Mouse (Mus musculus): ENCODE measurements around the gene Icmt. TPM values are rescaled to one million over a fixed set of nuclear protein-coding genes. Genes with fewer than 3 reads are reported as not detected.
A peak's percentile ranks its signal among the peaks of the same experiment; 100 is the strongest.

Gene Icmt
- polyA plus RNA-seq, 1 experiment, result 19.7 TPM

GRCm38 (mm10) chr4:152285505-152285904 lies 11.5 kb upstream of the Icmt start:
- no peak overlapping the region for H3K4me3 ChIP-seq (ENCODE audit: insufficient read depth, low read length)

GRCm38 (mm10) chr4:152286183-152286582 lies 10.8 kb upstream of the Icmt start:
- H3K4me3 ChIP-seq (ENCODE audit: insufficient read depth, low read length), result no peak overlapping the region
- TF ChIP-seq CTCF (IDR thresholded peaks at IDR 0.05; ENCODE audit: low read depth, low read length) (no peak), POLR2A (IDR thresholded peaks at IDR 0.05; ENCODE audit: borderline replicate concordance, low read depth, low read length) (no peak)
- no peak overlapping the region for H3K27ac ChIP-seq (ENCODE audit: insufficient read depth, low read depth, low read length)
- H3K4me1 ChIP-seq (ENCODE audit: control insufficient read depth, insufficient read depth, low read length), result no peaks in the 10 kb centered on the region

More at GRCm38 (mm10) chr4:152285505-152285904, 11.5 kb upstream of the Icmt start:
- TF ChIP-seq POLR2A (IDR thresholded peaks at IDR 0.05; ENCODE audit: borderline replicate concordance, low read depth, low read length), result no peak
- peak; percentile 85 for TF ChIP-seq CTCF (IDR thresholded peaks at IDR 0.05; ENCODE audit: low read depth, low read length)
- H3K27ac ChIP-seq (ENCODE audit: insufficient read depth, low read depth, low read length), result no peak overlapping the region
- H3K4me1 ChIP-seq (ENCODE audit: control insufficient read depth, insufficient read depth, low read length), result no peaks in the 10 kb centered on the region

- TF ChIP-seq CTCF (IDR thresholded peaks at IDR 0.05; ENCODE audit: low read depth, low read length) (no peak), POLR2A (IDR thresholded peaks at IDR 0.05; ENCODE audit: borderline replicate concordance, low read depth, low read length) (no peak)
- H3K4me3 ChIP-seq (ENCODE audit: insufficient read depth, low read length), result no peak overlapping the region
- no peak overlapping the region for H3K27ac ChIP-seq (ENCODE audit: insufficient read depth, low read depth, low read length)
- no peaks in the 10 kb centered on the region for H3K4me1 ChIP-seq (ENCODE audit: control insufficient read depth, insufficient read depth, low read length)
Observed at GRCm38 (mm10) chr4:152286887-152287286, 10.1 kb upstream of the Icmt start.

GRCm38 (mm10) chr4:152287317-152288120 lies 9.5 kb upstream of the Icmt start:
- H3K4me1 ChIP-seq (ENCODE audit: control insufficient read depth, insufficient read depth, low read length), result no peaks in the 10 kb centered on the region
- no peak overlapping the region for H3K27ac ChIP-seq (ENCODE audit: insufficient read depth, low read depth, low read length)
- TF ChIP-seq POLR2A (IDR thresholded peaks at IDR 0.05; ENCODE audit: borderline replicate concordance, low read depth, low read length), result no peak
- no peak for TF ChIP-seq CTCF (IDR thresholded peaks at IDR 0.05; ENCODE audit: low read depth, low read length)
- no peak overlapping the region for H3K4me3 ChIP-seq (ENCODE audit: insufficient read depth, low read length)

GRCm38 (mm10) chr4:152288398-152288945 lies 8.6 kb upstream of the Icmt start:
- Histone ChIP-seq H3K4me1 (ENCODE audit: control insufficient read depth, insufficient read depth, low read length) (no peaks in the 10 kb centered on the region), H3K4me3 (ENCODE audit: insufficient read depth, low read length) (no peak overlapping the region), H3K27ac (ENCODE audit: insufficient read depth, low read depth, low read length) (no peak overlapping the region)
- no peak for TF ChIP-seq CTCF (IDR thresholded peaks at IDR 0.05; ENCODE audit: low read depth, low read length)
- TF ChIP-seq POLR2A (IDR thresholded peaks at IDR 0.05; ENCODE audit: borderline replicate concordance, low read depth, low read length), result no peak

GRCm38 (mm10) chr4:152290385-152290784 lies 6.6 kb upstream of the Icmt start:
- no peak for TF ChIP-seq POLR2A (IDR thresholded peaks at IDR 0.05; ENCODE audit: borderline replicate concordance, low read depth, low read length)
- TF ChIP-seq CTCF (IDR thresholded peaks at IDR 0.05; ENCODE audit: low read depth, low read length), result no peak
- peaks cover 4% of the 10 kb centered on the region; the same call in 1 of the 2 replicates for H3K4me1 ChIP-seq (ENCODE audit: control insufficient read depth, insufficient read depth, low read length)

GRCm38 (mm10) chr4:152290991-152291390 lies 6.0 kb upstream of the Icmt start:
- H3K27ac ChIP-seq (ENCODE audit: insufficient read depth, low read depth, low read length), result no peak overlapping the region
- H3K4me3 ChIP-seq (ENCODE audit: insufficient read depth, low read length), result no peak overlapping the region
- peaks cover 5% of the 10 kb centered on the region; the same call in 1 of the 2 replicates for H3K4me1 ChIP-seq (ENCODE audit: control insufficient read depth, insufficient read depth, low read length)
- TF ChIP-seq POLR2A (IDR thresholded peaks at IDR 0.05; ENCODE audit: borderline replicate concordance, low read depth, low read length) (no peak), CTCF (IDR thresholded peaks at IDR 0.05; ENCODE audit: low read depth, low read length) (no peak)

More at GRCm38 (mm10) chr4:152290385-152290784, 6.6 kb upstream of the Icmt start:
- Histone ChIP-seq H3K27ac (ENCODE audit: insufficient read depth, low read depth, low read length) (no peak overlapping the region), H3K4me3 (ENCODE audit: insufficient read depth, low read length) (no peak overlapping the region)

- no peak for TF ChIP-seq POLR2A (IDR thresholded peaks at IDR 0.05; ENCODE audit: borderline replicate concordance, low read depth, low read length)
- no peak for TF ChIP-seq CTCF (IDR thresholded peaks at IDR 0.05; ENCODE audit: low read depth, low read length)
- H3K4me1 ChIP-seq (ENCODE audit: control insufficient read depth, insufficient read depth, low read length), result peaks cover 10% of the 10 kb centered on the region
Observed at GRCm38 (mm10) chr4:152291562-152291961, 5.5 kb upstream of the Icmt start, which contains the start of gene Hes3. TSS of gene Hes3 (minus strand) at chr4:152291662.

GRCm38 (mm10) chr4:152292102-152292765 lies 4.8 kb upstream of the Icmt start:
- Histone ChIP-seq H3K27ac (ENCODE audit: insufficient read depth, low read depth, low read length) (no peak overlapping the region), H3K4me1 (ENCODE audit: control insufficient read depth, insufficient read depth, low read length) (peaks cover 10% of the 10 kb centered on the region), H3K4me3 (ENCODE audit: insufficient read depth, low read length) (no peak overlapping the region)
- TF ChIP-seq POLR2A (IDR thresholded peaks at IDR 0.05; ENCODE audit: borderline replicate concordance, low read depth, low read length) (no peak), CTCF (IDR thresholded peaks at IDR 0.05; ENCODE audit: low read depth, low read length) (no peak)

More at GRCm38 (mm10) chr4:152291562-152291961, 5.5 kb upstream of the Icmt start, which contains the start of gene Hes3:
- Histone ChIP-seq H3K4me3 (ENCODE audit: insufficient read depth, low read length) (no peak within 1 kb of the TSS), H3K27ac (ENCODE audit: insufficient read depth, low read depth, low read length) (no peak within 1 kb of the TSS)

All from bone marrow macrophage, adult 2 months (primary cell).